Mouse (Mus musculus): ENCODE data around the gene Tbc1d9.
"Not testable (repeated sequence)": the region's sequence is repeated elsewhere in the genome, so short reads cannot be mapped to it uniquely, and the experiment has no call there.

Tbc1d9 gene

GRCm38 (mm10) chr8:83227336-83227735 lies 62.2 kb downstream of the Tbc1d9 start:
- DNase-seq (ENCODE audit: low spot score in 2 of 2): no peak

- no peak for DNase-seq (ENCODE audit: low spot score in 2 of 2)
Measured at GRCm38 (mm10) chr8:83233099-83233498, 67.9 kb downstream of the Tbc1d9 start.

GRCm38 (mm10) chr8:83239341-83239740 lies 74.2 kb downstream of the Tbc1d9 start:
- DNase-seq (ENCODE audit: low spot score in 2 of 2): no peak

GRCm38 (mm10) chr8:83244151-83244550 lies 79.0 kb downstream of the Tbc1d9 start:
- DNase-seq (ENCODE audit: low spot score in 2 of 2): no peak

GRCm38 (mm10) chr8:83250858-83251257 lies 85.7 kb downstream of the Tbc1d9 start:
- DNase-seq (ENCODE audit: low spot score in 2 of 2): no peak

- no peak for DNase-seq (ENCODE audit: low spot score in 2 of 2)
Measured at GRCm38 (mm10) chr8:83251362-83252246, 86.5 kb downstream of the Tbc1d9 start.

GRCm38 (mm10) chr8:83252791-83253190 lies 87.6 kb downstream of the Tbc1d9 start:
- no peak for DNase-seq (ENCODE audit: low spot score in 2 of 2)

GRCm38 (mm10) chr8:83257631-83258030 lies 92.5 kb downstream of the Tbc1d9 start:
- DNase-seq (ENCODE audit: low spot score in 2 of 2): no peak

- peak; percentile 34 to 74 for DNase-seq (ENCODE audit: low spot score in 2 of 2)
Measured at GRCm38 (mm10) chr8:83260418-83261215, 95.5 kb downstream of the Tbc1d9 start.

- no peak for DNase-seq (ENCODE audit: low spot score in 2 of 2)
Measured at GRCm38 (mm10) chr8:83271172-83271571, 106.0 kb downstream of the Tbc1d9 start.

- DNase-seq (ENCODE audit: low spot score in 2 of 2): no peak
Measured at GRCm38 (mm10) chr8:83272464-83272863, 107.3 kb downstream of the Tbc1d9 start.

GRCm38 (mm10) chr8:83274470-83274869 lies 109.3 kb downstream of the Tbc1d9 start:
- no peak for DNase-seq (ENCODE audit: low spot score in 2 of 2)

GRCm38 (mm10) chr8:83278431-83278830 lies 113.3 kb downstream of the Tbc1d9 start:
- no peak for DNase-seq (ENCODE audit: low spot score in 2 of 2)

GRCm38 (mm10) chr8:83285391-83285790 lies 120.2 kb downstream of the Tbc1d9 start:
- DNase-seq (ENCODE audit: low spot score in 2 of 2): no peak

- DNase-seq (ENCODE audit: low spot score in 2 of 2): no peak
Measured at GRCm38 (mm10) chr8:83290176-83290575, 125.0 kb downstream of the Tbc1d9 start, which contains the start of gene Ucp1. Gene Ucp1 (plus strand): TSS chr8:83290352.

- no peak for DNase-seq (ENCODE audit: low spot score in 2 of 2)
Measured at GRCm38 (mm10) chr8:83297375-83297774, 132.2 kb downstream of the Tbc1d9 start.

- DNase-seq (ENCODE audit: low spot score in 2 of 2): peak in 1 of 2 experiments; percentile 13
Measured at GRCm38 (mm10) chr8:83300135-83300534, 135.0 kb downstream of the Tbc1d9 start.

GRCm38 (mm10) chr8:83304946-83305345 lies 139.8 kb downstream of the Tbc1d9 start:
- no peak for DNase-seq (ENCODE audit: low spot score in 2 of 2)

- no peak for DNase-seq (ENCODE audit: low spot score in 2 of 2)
Measured at GRCm38 (mm10) chr8:83309836-83310235, 144.7 kb downstream of the Tbc1d9 start.

GRCm38 (mm10) chr8:83315084-83315483 lies 149.9 kb downstream of the Tbc1d9 start:
- not testable (repeated sequence) for DNase-seq (ENCODE audit: low spot score in 2 of 2)

GRCm38 (mm10) chr8:83315691-83316090 lies 150.5 kb downstream of the Tbc1d9 start:
- no peak for DNase-seq (ENCODE audit: low spot score in 2 of 2)

GRCm38 (mm10) chr8:83320543-83320942 lies 155.4 kb downstream of the Tbc1d9 start:
- no peak for DNase-seq (ENCODE audit: low spot score in 2 of 2)

- DNase-seq (ENCODE audit: low spot score in 2 of 2): no peak
Measured at GRCm38 (mm10) chr8:83322374-83322773, 157.2 kb downstream of the Tbc1d9 start.
